Mouse (Mus musculus): ENCODE measurements around the gene Krtap9-1.

DNA sequence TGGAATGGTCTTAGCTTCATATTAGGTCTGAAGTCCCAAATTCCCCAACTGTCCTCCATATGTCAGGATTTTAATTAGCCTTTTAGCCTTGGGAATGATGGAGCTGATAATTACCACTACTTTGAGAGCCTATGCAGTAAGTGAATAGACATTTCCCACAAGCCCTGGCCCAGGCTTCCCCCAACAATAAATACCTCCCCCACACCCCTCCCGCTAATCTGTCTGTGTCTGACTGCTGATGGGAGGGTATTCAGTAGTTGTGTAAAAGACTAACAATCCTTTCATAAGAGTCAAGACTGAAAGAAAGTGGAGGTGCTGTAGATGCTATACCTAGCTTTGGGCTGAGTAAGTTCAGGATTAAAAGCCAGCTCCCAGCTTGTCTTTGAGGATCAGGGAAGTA, 31.0 kb upstream of the Krtap9-1 start:
- TF ChIP-seq CTCF (IDR thresholded peaks at IDR 0.05; ENCODE audit: low read depth, low read length) = no peak
- TF ChIP-seq POLR2A (IDR thresholded peaks at IDR 0.05; ENCODE audit: extremely low read depth, insufficient read depth, low read length) = no peak

Measured in liver, adult 2 months (tissue).